Mouse (Mus musculus) heart, embryonic 14.5 days (tissue): ENCODE measurements around the gene Tmcc2. TPM values are rescaled to one million over a fixed set of nuclear protein-coding genes. Genes with fewer than 3 reads are reported as not detected.
A peak's percentile ranks its signal among the peaks of the same experiment; 100 is the strongest.

Experiments used
- ATAC-seq: fragments of 200-750 bp; cut with Nextera tagmentation; 2 replicates; pipeline ENCODE4 v1.8.0; 2017; ENCODE audit warnings: low read depth, moderate TSS enrichment; ENCODE audit not compliant: insufficient number of reproducible peaks, insufficient read depth, low FRiP score
- H3K27ac ChIP-seq, 2 experiments: fragments of 200-500 bp in 1 of 2; fragments of 300-500 bp in 1 of 2; sonication (generic) in 1 of 2; replicated peaks in 1 of 2; 2 replicates each; pipeline ENCODE4 v1.5.1; 2012 to 2014; ENCODE audit warnings: low read depth in 2 of 2, low read length in 2 of 2, control low read depth in 1 of 2, mild to moderate bottlenecking in 1 of 2, mixed read lengths in 1 of 2; ENCODE audit not compliant: control insufficient read depth in 1 of 2, insufficient read depth in 1 of 2
- H3K27me3 ChIP-seq: fragments of 300-500 bp; sonication (generic); 2 replicates; pipeline ENCODE4 v1.6.1; 2014; ENCODE audit warnings: mild to moderate bottlenecking, low read length, control low read depth; ENCODE audit not compliant: control insufficient read depth, insufficient read depth
- H3K36me3 ChIP-seq: fragments of 300-500 bp; sonication (generic); 2 replicates; pipeline ENCODE4 v1.6.1; 2014; ENCODE audit warnings: mild to moderate bottlenecking, control low read depth, low read length, mixed read lengths; ENCODE audit not compliant: control insufficient read depth, insufficient read depth
- H3K4me1 ChIP-seq, 2 experiments: fragments of 200-500 bp in 1 of 2; fragments of 300-500 bp in 1 of 2; sonication (generic) in 1 of 2; 2 replicates each; pipeline ENCODE4 v1.6.1; 2012 to 2014; ENCODE audit warnings: low read length in 2 of 2, control low read depth in 1 of 2, mixed read lengths in 1 of 2; ENCODE audit not compliant: control insufficient read depth in 2 of 2, insufficient read depth in 2 of 2
- H3K4me2 ChIP-seq: fragments of 300-500 bp; sonication (generic); 2 replicates; pipeline ENCODE4 v1.6.1; 2014; ENCODE audit warnings: mild to moderate bottlenecking, low read length
- H3K4me3 ChIP-seq, 2 experiments: fragments of 200-500 bp in 1 of 2; fragments of 300-500 bp in 1 of 2; sonication (generic) in 1 of 2; 2 replicates each; pipeline ENCODE4 v1.5.1; 2012 to 2014; ENCODE audit warnings: low read length in 2 of 2, mild to moderate bottlenecking in 2 of 2, control low read depth in 1 of 2, low read depth in 1 of 2, moderate library complexity in 1 of 2; ENCODE audit not compliant: control insufficient read depth in 1 of 2, insufficient read depth in 1 of 2
- H3K9ac ChIP-seq: fragments of 300-500 bp; sonication (generic); 2 replicates; pipeline ENCODE4 v1.6.1; 2014; ENCODE audit warnings: mild to moderate bottlenecking, low read length
- H3K9me3 ChIP-seq: fragments of 300-500 bp; sonication (generic); 2 replicates; pipeline ENCODE4 v1.6.1; 2016; ENCODE audit warnings: low read length, control low read depth; ENCODE audit not compliant: control insufficient read depth
- WGBS: fragments of 180-500 bp; shearing (Covaris S2); extraction: QIAGEN DNeasy Blood & Tissue Kit; methylation state at CpG from one replicate; pipeline ENCODE4 v1.1.7; 2014; 5-methylcytosine and 5-hydroxymethylcytosine counted together
- polyA plus RNA-seq: library from polyadenylated mRNA; unstranded; fragments of >200 nt; fragmentation: Nextera tagmentation; extraction: Ambion mirVana; gene quantifications from 2 replicates; pipeline ENCODE4 v1.2.1, GENCODE M21; 2014

Gene Tmcc2
- polyA plus RNA-seq, 1 experiment from 2014 or later: 8.1 TPM

GRCm38 (mm10) chr1:132381929-132382328 is 9.2 kb downstream of the Tmcc2 start:
- Histone ChIP-seq H3K27me3 (no peaks in the 10 kb centered on the region), H3K36me3 (peaks cover 39% of the 10 kb centered on the region), H3K9ac (no peak overlapping the region), H3K4me3 (no peak overlapping the region), H3K4me2 (no peak overlapping the region), H3K27ac (no peak overlapping the region), H3K9me3 (no peaks in the 10 kb centered on the region), H3K4me1 (peaks cover 9 to 24% of the 10 kb centered on the region in 2 experiments)
- no peak for ATAC-seq
- WGBS: 61% methylated on average over 10 of the region's 10 CpGs

GRCm38 (mm10) chr1:132380550-132381100 is 10.5 kb downstream of the Tmcc2 start:
- no peak overlapping the region for H3K4me3 ChIP-seq
- H3K36me3 ChIP-seq: peaks cover 39% of the 10 kb centered on the region
- no peaks in the 10 kb centered on the region for H3K27me3 ChIP-seq
- no peaks in the 10 kb centered on the region for H3K9me3 ChIP-seq
- no peak overlapping the region for H3K4me2 ChIP-seq
- peaks cover 17 to 37% of the 10 kb centered on the region in 2 experiments for H3K4me1 ChIP-seq
- H3K9ac ChIP-seq: no peak overlapping the region
- WGBS: 85% methylated on average over 27 of the region's 27 CpGs
- H3K27ac ChIP-seq: no peak overlapping the region
- no peak for ATAC-seq

- Histone ChIP-seq H3K9ac (no peak overlapping the region), H3K27ac (no peak overlapping the region), H3K27me3 (no peaks in the 10 kb centered on the region), H3K9me3 (no peaks in the 10 kb centered on the region), H3K36me3 (peaks cover 38% of the 10 kb centered on the region), H3K4me1 (peaks cover 39 to 50% of the 10 kb centered on the region in 2 experiments), H3K4me2 (no peak overlapping the region), H3K4me3 (no peak overlapping the region)
- ATAC-seq: no peak
- 92% methylated on average over 3 of the region's 3 CpGs for WGBS
Measured at GRCm38 (mm10) chr1:132377811-132378210, 13.3 kb downstream of the Tmcc2 start.

DNA sequence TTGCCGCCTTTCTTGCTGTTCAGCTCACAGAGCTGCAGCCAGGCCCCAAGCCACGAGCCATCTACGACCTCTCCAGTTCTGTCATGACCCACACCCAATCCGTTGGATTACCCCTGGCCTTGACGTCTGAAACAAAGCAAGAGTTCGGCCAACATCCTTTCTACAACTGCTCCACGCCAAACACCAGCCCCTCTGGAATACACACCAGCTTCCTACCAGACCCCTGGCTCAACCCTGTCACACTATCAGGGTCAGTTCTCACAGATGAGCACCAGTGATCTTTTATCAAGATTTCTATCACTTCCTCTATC is 14.1 kb downstream of the Tmcc2 start:
- no peak overlapping the region for H3K4me3 ChIP-seq
- peaks cover 42% of the 10 kb centered on the region for H3K36me3 ChIP-seq
- no peaks in the 10 kb centered on the region for H3K9me3 ChIP-seq
- no peak overlapping the region for H3K4me2 ChIP-seq
- no peak for ATAC-seq
- H3K27me3 ChIP-seq: no peaks in the 10 kb centered on the region
- whole genome bisulfite sequencing: 53% methylated on average over 7 of the region's 7 CpGs
- H3K9ac ChIP-seq: no peak overlapping the region
- 0 out of 4 replicates have a peak overlapping the region, but pooled peaks of 1 of the 2 experiments have one; percentile 35 for H3K27ac ChIP-seq
- peaks cover 40 to 58% of the 10 kb centered on the region in 2 experiments for H3K4me1 ChIP-seq

DNA sequence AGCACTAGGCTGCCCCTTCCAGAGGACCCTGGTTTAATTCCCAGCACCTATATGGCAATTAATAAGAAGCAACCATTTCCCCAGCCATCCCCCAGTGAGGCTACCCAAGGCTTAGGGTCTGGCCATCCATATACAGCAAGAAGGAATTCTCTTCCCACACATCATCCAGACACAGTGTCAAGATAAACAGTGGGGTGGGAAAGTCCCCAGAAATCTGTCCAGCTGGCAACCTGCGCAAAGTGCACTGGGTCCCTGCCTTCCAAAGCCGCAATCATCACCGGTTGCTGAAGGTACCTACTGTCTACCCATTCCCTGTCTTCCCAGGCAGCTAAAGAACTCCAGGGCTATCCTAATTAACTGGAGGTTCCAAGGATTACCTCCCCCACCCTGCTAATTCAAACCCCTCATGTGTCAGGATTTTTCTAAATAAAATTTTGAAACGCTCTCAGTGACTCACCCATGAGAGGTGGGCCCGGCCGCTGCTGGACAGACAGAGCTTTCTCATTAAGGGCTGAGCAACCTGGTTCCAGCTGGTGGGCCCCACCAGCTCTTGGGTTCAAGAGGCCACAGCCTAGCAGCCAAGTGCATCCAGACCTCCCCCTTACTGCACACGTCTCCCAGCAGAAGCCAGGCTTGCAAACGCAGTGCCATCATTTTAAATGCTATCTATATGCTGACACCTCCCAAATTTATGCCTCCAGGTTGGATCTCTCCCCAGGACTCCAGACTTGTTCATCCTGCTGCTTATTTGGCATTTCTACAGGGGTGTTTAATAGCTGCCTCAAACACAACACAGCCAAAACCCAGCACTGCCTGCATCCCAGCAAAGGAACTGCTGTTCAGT is 14.6 kb downstream of the Tmcc2 start:
- Histone ChIP-seq H3K9ac (no peak overlapping the region), H3K36me3 (peaks cover 37% of the 10 kb centered on the region), H3K4me1 (peaks cover 44 to 64% of the 10 kb centered on the region in 2 experiments), H3K9me3 (no peaks in the 10 kb centered on the region), H3K27ac (0 out of 4 replicates have a peak overlapping the region, but pooled peaks of 1 of the 2 experiments have one; percentile 35), H3K4me3 (no peak overlapping the region), H3K27me3 (no peaks in the 10 kb centered on the region), H3K4me2 (0 out of 2 replicates have a peak overlapping the region, but pooled peaks have one; percentile 34)
- WGBS: 67% methylated on average over 8 of the region's 8 CpGs
- ATAC-seq: no peak

GRCm38 (mm10) chr1:132375256-132375655 is 15.8 kb downstream of the Tmcc2 start:
- peak overlapping the region; percentile 34 for H3K4me2 ChIP-seq
- H3K36me3 ChIP-seq: peaks cover 31% of the 10 kb centered on the region
- 19% methylated on average over 4 of the region's 4 CpGs for WGBS
- no peak overlapping the region for H3K9ac ChIP-seq
- no peaks in the 10 kb centered on the region for H3K27me3 ChIP-seq
- no peaks in the 10 kb centered on the region for H3K9me3 ChIP-seq
- peak overlapping the region; percentile 59 to 69 for H3K27ac ChIP-seq
- ATAC-seq: peak; percentile 51
- peaks cover 51 to 74% of the 10 kb centered on the region in 2 experiments for H3K4me1 ChIP-seq
- no peak overlapping the region for H3K4me3 ChIP-seq

DNA sequence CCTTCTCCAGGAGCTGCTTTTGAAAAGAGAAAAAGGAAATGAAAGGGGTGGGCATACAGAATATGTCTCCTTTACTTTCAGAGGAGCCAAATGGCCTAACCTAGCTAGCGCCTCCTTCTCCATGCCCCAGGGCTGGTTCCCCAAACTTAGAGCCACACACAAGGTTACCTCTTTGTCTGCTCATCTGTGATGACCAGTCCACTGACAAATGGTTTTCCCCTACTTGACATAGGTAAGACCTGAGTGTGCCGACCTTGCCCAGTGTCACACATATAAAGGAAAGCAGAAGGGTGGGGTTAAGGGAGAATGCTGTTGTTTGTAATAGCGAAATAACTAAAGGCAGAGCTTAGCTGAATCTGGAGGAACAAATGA is 16.2 kb downstream of the Tmcc2 start:
- H3K27ac ChIP-seq: peak overlapping the region; percentile 59 to 69
- peaks cover 31% of the 10 kb centered on the region for H3K36me3 ChIP-seq
- H3K9ac ChIP-seq: no peak overlapping the region
- H3K27me3 ChIP-seq: no peaks in the 10 kb centered on the region
- no peaks in the 10 kb centered on the region for H3K9me3 ChIP-seq
- 69% methylated on average over 3 of the region's 3 CpGs for WGBS
- no peak overlapping the region for H3K4me3 ChIP-seq
- H3K4me2 ChIP-seq: peak overlapping the region; percentile 34
- no peak for ATAC-seq
- H3K4me1 ChIP-seq: peaks cover 51 to 74% of the 10 kb centered on the region in 2 experiments
